Mouse (Mus musculus) MEL (cell line): ENCODE measurements around the gene Stx5a. TPM values are rescaled to one million over a fixed set of nuclear protein-coding genes. Genes with fewer than 3 reads are reported as not detected.
"Not testable (repeated sequence)": the region's sequence is repeated elsewhere in the genome, so short reads cannot be mapped to it uniquely, and the experiment has no call there.

Experiments used
- DNase-seq: peaks from one replicate; pipeline ENCODE4 v3.0.0; 2011; ENCODE audit warnings: low read depth, low spot score
- H3K27ac ChIP-seq: 2 replicates; pipeline ENCODE4 v1.5.1; 2012; ENCODE audit warnings: low read depth, mild to moderate bottlenecking, control low read depth, low read length, moderate library complexity; ENCODE audit not compliant: control insufficient read depth
- H3K27me3 ChIP-seq, 2 experiments: fragments of 150-350 bp in 1 of 2; sonication (generic) in 1 of 2; 2 replicates each; pipeline ENCODE4 v1.6.1; 2012; ENCODE audit warnings: low read length in 2 of 2, mild to moderate bottlenecking in 2 of 2, improper control_type of control experiment in 1 of 2, moderate library complexity in 1 of 2; ENCODE audit not compliant: insufficient read depth in 2 of 2, control insufficient read depth in 1 of 2
- H3K36me3 ChIP-seq, 2 experiments: 2 replicates each; pipeline ENCODE4 v1.6.1; 2012 to 2014; ENCODE audit warnings: low read length in 2 of 2, improper control_type of control experiment in 1 of 2, inconsistent platforms in 1 of 2, mild to moderate bottlenecking in 1 of 2; ENCODE audit not compliant: insufficient read depth in 2 of 2, control insufficient read depth in 1 of 2
- H3K4me1 ChIP-seq, 2 experiments: fragments of 150-350 bp in 1 of 2; sonication (generic) in 1 of 2; 2 replicates each; pipeline ENCODE4 v1.6.1; 2012; ENCODE audit warnings: low read length in 2 of 2, improper control_type of control experiment in 1 of 2, mild to moderate bottlenecking in 1 of 2; ENCODE audit not compliant: insufficient read depth in 2 of 2, control insufficient read depth in 1 of 2
- H3K4me3 ChIP-seq, 2 experiments: fragments of 150-350 bp in 1 of 2; sonication (generic) in 1 of 2; 2 replicates each; pipeline ENCODE4 v1.5.1; 2012; ENCODE audit warnings: low read depth in 2 of 2, low read length in 2 of 2, mild to moderate bottlenecking in 2 of 2, moderate library complexity in 2 of 2, control low read depth in 1 of 2, improper control_type of control experiment in 1 of 2; ENCODE audit not compliant: control insufficient read depth in 1 of 2, insufficient read depth in 1 of 2
- H3K79me2 ChIP-seq: 2 replicates; pipeline ENCODE4 v1.6.1; 2012; ENCODE audit warnings: mild to moderate bottlenecking, low read length, moderate library complexity; ENCODE audit not compliant: control insufficient read depth, poor library complexity, insufficient read depth
- H3K9ac ChIP-seq: 2 replicates; pipeline ENCODE4 v1.6.1; 2012; ENCODE audit warnings: low read depth, mild to moderate bottlenecking, control low read depth, low read length, moderate library complexity; ENCODE audit not compliant: control insufficient read depth, poor library complexity, severe bottlenecking
- H3K9me3 ChIP-seq: fragments of 150-350 bp; sonication (generic); replicated peaks from 2 replicates; pipeline ENCODE4 v1.6.1; 2012; ENCODE audit warnings: mild to moderate bottlenecking, low read length, improper control_type of control experiment, moderate library complexity; ENCODE audit not compliant: insufficient read depth
- BHLHE40 ChIP-seq: IDR thresholded peaks from 2 replicates; pipeline ENCODE4 v1.6.1; 2012; ENCODE audit warnings: low read depth, mild to moderate bottlenecking, inconsistent platforms, low read length, improper control_type of control experiment, borderline replicate concordance
- CHD2 ChIP-seq: IDR thresholded peaks from 2 replicates; pipeline ENCODE4 v1.6.1; 2011; ENCODE audit warnings: low read length, improper control_type of control experiment
- ETS1 ChIP-seq: IDR thresholded peaks from 2 replicates; pipeline ENCODE4 v1.6.1; 2012; ENCODE audit warnings: low read depth, mild to moderate bottlenecking, inconsistent platforms, low read length, improper control_type of control experiment, moderate library complexity
- JUND ChIP-seq: IDR thresholded peaks from 2 replicates; pipeline ENCODE4 v1.6.1; 2011; ENCODE audit warnings: low read depth, mild to moderate bottlenecking, improper control_type of control experiment, low read length
- MEF2A ChIP-seq: IDR thresholded peaks from 2 replicates; pipeline ENCODE4 v1.6.1; 2014; ENCODE audit warnings: low read depth, mild to moderate bottlenecking, inconsistent platforms, low read length, improper control_type of control experiment; ENCODE audit not compliant: poor library complexity, insufficient replicate concordance, severe bottlenecking; ENCODE audit errors: extremely low read depth
- MYB ChIP-seq: IDR thresholded peaks from 2 replicates; pipeline ENCODE4 v1.6.1; 2011; ENCODE audit warnings: mild to moderate bottlenecking, low read depth, low read length, improper control_type of control experiment
- NELFE ChIP-seq: IDR thresholded peaks from 2 replicates; pipeline ENCODE4 v1.6.1; 2011; ENCODE audit warnings: low read depth, low read length, improper control_type of control experiment
- POLR2A ChIP-seq, 2 experiments: IDR thresholded peaks; 2 replicates each; pipeline ENCODE4 v1.6.1; 2011 to 2012; ENCODE audit warnings: low read length in 2 of 2, mild to moderate bottlenecking in 2 of 2, control low read depth in 1 of 2, improper control_type of control experiment in 1 of 2, low read depth in 1 of 2, moderate library complexity in 1 of 2; ENCODE audit not compliant: control insufficient read depth in 1 of 2, insufficient read depth in 1 of 2, poor library complexity in 1 of 2
- POLR2AphosphoS2 ChIP-seq: IDR thresholded peaks from 2 replicates; pipeline ENCODE4 v1.6.1; 2011; ENCODE audit warnings: low read length, improper control_type of control experiment
- POLR2AphosphoS5 ChIP-seq: IDR thresholded peaks from 2 replicates; pipeline ENCODE4 v1.6.1; 2012; ENCODE audit warnings: low read depth, borderline replicate concordance, mild to moderate bottlenecking, inconsistent platforms, low read length, moderate library complexity, mixed read lengths
- SIN3A ChIP-seq: IDR thresholded peaks from 2 replicates; pipeline ENCODE4 v1.6.1; 2012; ENCODE audit warnings: low read length, improper control_type of control experiment, inconsistent platforms
- SMC3 ChIP-seq: IDR thresholded peaks from 2 replicates; pipeline ENCODE4 v1.6.1; 2011; ENCODE audit warnings: low read depth, low read length, improper control_type of control experiment
- TBP ChIP-seq: IDR thresholded peaks from 2 replicates; pipeline ENCODE4 v1.8.0; 2011; ENCODE audit warnings: low read depth, low read length, improper control_type of control experiment
- ZMIZ1 ChIP-seq: IDR thresholded peaks from 2 replicates; pipeline ENCODE4 v1.6.1; 2012; ENCODE audit warnings: low read depth, mild to moderate bottlenecking, inconsistent platforms, low read length, improper control_type of control experiment, moderate library complexity
- ZNF384 ChIP-seq: IDR thresholded peaks from 2 replicates; pipeline ENCODE4 v1.6.1; 2012; ENCODE audit warnings: low read depth, mild to moderate bottlenecking, inconsistent platforms, low read length, improper control_type of control experiment
- polyA plus RNA-seq, 2 experiments: library from polyadenylated mRNA; stranded (reverse) in 1 of 2; unstranded in 1 of 2; fragments of >175 nt in 1 of 2; fragments of >200 nt in 1 of 2; gene quantifications; 2 replicates each; pipeline versions ENCODE4 v1.2.1 to v1.2.4; 2012; ENCODE audit warnings: low replicate concordance in 2 of 2, low read depth in 1 of 2; ENCODE audit not compliant: insufficient read length in 2 of 2, insufficient read depth in 1 of 2, missing spikeins in 1 of 2
- total RNA-seq: library from RNA; depleted of rRNA; stranded (reverse); fragments of 300-350 nt; gene quantifications from 2 replicates; pipeline ENCODE4 v1.2.3, GENCODE M21; 2012

Gene Stx5a
- total and polyA plus RNA-seq, 3 experiments: 28.7 to 50.0 TPM; not detected in 1

- Histone ChIP-seq H3K9me3 (no peaks in the 10 kb centered on the region), H3K79me2 (peaks cover 36% of the 10 kb centered on the region), H3K4me1 (0 out of 4 replicates have a peak, but pooled peaks cover 0 to 2% of the 10 kb centered on the region in 2 experiments), H3K27ac (peak overlapping the region; percentile 38), H3K9ac (peak overlapping the region; percentile 42), H3K27me3 (no peaks in the 10 kb centered on the region), H3K36me3 (peaks cover 9 to 22% of the 10 kb centered on the region in 2 experiments), H3K4me3 (peak overlapping the region in 1 of 2 experiments; percentile 22; a peak in 2 of 4 replicates)
- TF ChIP-seq JUND: no peak
- TF ChIP-seq POLR2AphosphoS2: peak; percentile 42
- TF ChIP-seq SIN3A: 0 out of 2 replicates have a peak, but pooled peaks have one; percentile 16
- no peak for TF ChIP-seq MEF2A
- no peak for TF ChIP-seq MYB
- peak in 1 of 2 experiments; percentile 38; a peak in 1 of 4 replicates for TF ChIP-seq POLR2A (IDR thresholded peaks at IDR 0.05; ENCODE audit: control insufficient read depth in 1 of 2, insufficient read depth in 1 of 2, low read depth in 1 of 2, low read length in 2 of 2, poor library complexity in 1 of 2)
- no peak for DNase-seq
These were observed 14.4 kb upstream of the Stx5a start for GRCm38 (mm10) chr19:8726609-8727390.

- Histone ChIP-seq H3K9me3 (no peaks in the 10 kb centered on the region), H3K27me3 (no peaks in the 10 kb centered on the region), H3K36me3 (peaks cover 9 to 22% of the 10 kb centered on the region in 2 experiments), H3K4me1 (no peaks in the 10 kb centered on the region), H3K9ac (no peak overlapping the region), H3K27ac (no peak overlapping the region), H3K4me3 (no peak overlapping the region), H3K79me2 (peaks cover 29% of the 10 kb centered on the region)
- TF ChIP-seq POLR2A (IDR thresholded peaks at IDR 0.05; ENCODE audit: control insufficient read depth in 1 of 2, insufficient read depth in 1 of 2, low read depth in 1 of 2, low read length in 2 of 2, poor library complexity in 1 of 2) (peak in 1 of 2 experiments; percentile 70; a peak in 2 of 4 replicates), ETS1 (no peak), SMC3 (peak; percentile 23; the same call in 1 of the 2 replicates), POLR2AphosphoS2 (peak; percentile 70)
- DNase-seq: peak; percentile 74
These were observed 13.6 kb upstream of the Stx5a start for GRCm38 (mm10) chr19:8727495-8728114.

- not testable (repeated sequence) for H3K4me3 ChIP-seq, H3K4me1 ChIP-seq, H3K27me3 ChIP-seq, H3K9ac ChIP-seq, H3K9me3 ChIP-seq
- 0 out of 2 replicates have a peak overlapping the region, but pooled peaks have one; percentile 34 for H3K27ac ChIP-seq
- H3K36me3 ChIP-seq: peaks cover 9 to 22% of the 10 kb centered on the region in 2 experiments
- DNase-seq: peak; percentile 79
- peaks cover 24% of the 10 kb centered on the region for H3K79me2 ChIP-seq
- peak; percentile 99 for TF ChIP-seq POLR2AphosphoS2
- TF ChIP-seq BHLHE40: 0 out of 2 replicates have a peak, but pooled peaks have one; percentile 9
- peak; percentile 65 for TF ChIP-seq CHD2
- TF ChIP-seq ZMIZ1: peak; percentile 72; the same call in 1 of the 2 replicates
- TF ChIP-seq POLR2A (IDR thresholded peaks at IDR 0.05; ENCODE audit: control insufficient read depth in 1 of 2, insufficient read depth in 1 of 2, low read depth in 1 of 2, low read length in 2 of 2, poor library complexity in 1 of 2): peak in 1 of 2 experiments; percentile 57; a peak in 2 of 4 replicates
- 0 out of 2 replicates have a peak, but pooled peaks have one; percentile 21 for TF ChIP-seq NELFE
- TF ChIP-seq SIN3A: 0 out of 2 replicates have a peak, but pooled peaks have one; percentile 38
- 0 out of 2 replicates have a peak, but pooled peaks have one; percentile 10 for TF ChIP-seq SMC3
- TF ChIP-seq ZNF384: peak; percentile 46; the same call in 1 of the 2 replicates
- peak; percentile 50; the same call in 1 of the 2 replicates for TF ChIP-seq POLR2AphosphoS5
- TF ChIP-seq TBP: 0 out of 2 replicates have a peak, but pooled peaks have one; percentile 25
- TF ChIP-seq MYB: 0 out of 2 replicates have a peak, but pooled peaks have one; percentile 28
These were observed 12.7 kb upstream of the Stx5a start for GRCm38 (mm10) chr19:8728335-8729099.
